Mouse (Mus musculus) heart, postnatal 36 days (tissue): ENCODE data around the gene Sema5b. TPM values are rescaled to one million over a fixed set of nuclear protein-coding genes. Genes with fewer than 3 reads are reported as not detected.

Experiments
- DNase-seq, 2 experiments: peaks; one replicate each; pipeline ENCODE4 v3.0.0; 2021 to 2022
- intact Hi-C: fragments of 180-260 bp; cut with DNase I; formaldehyde crosslinking; loops from one replicate; pipeline ENCODE4 v1.15.1; 2025
- total RNA-seq, 2 experiments: library from RNA; stranded (reverse); gene quantifications; 2 replicates each; pipeline ENCODE4 v1.2.3; 2021

The Sema5b gene
- total RNA-seq, 2 experiments from 2014 or later, result 0.83 to 1.7 TPM

DNA sequence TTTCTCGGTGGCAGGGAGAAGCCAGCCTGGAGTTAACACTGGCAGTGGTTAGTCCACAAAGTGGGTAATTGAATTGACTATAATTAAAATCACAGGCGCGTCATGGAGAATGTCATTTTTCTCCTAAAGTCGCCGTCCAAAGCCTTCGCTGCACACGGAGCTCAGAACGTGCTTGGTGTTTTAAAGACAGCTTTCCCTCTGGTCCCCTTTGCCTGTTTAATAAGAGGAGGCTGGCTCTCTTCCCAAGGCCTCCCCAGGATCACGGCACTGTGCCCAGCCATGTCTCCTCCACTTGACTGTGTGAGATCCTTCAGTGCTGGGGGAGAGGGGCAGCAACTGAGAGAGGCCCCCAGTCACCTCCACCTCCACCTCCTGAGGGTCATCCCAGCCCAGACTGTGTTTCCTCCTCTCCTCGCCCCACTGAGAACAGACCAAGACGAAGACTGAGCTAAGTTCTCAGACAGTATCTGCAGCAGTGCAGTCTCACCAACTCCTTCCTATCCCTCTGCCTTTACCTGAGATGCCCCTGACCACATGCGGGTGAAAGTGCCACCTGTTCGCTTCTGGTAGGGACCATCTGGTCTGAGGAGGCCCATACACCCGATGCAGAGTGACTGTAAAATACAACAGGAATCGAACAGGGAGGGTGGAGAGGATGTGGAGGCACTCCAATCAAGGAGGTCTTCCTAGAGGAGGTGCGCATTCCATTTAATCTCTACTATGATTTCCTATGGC, 84.5 kb downstream of the Sema5b start:
- DNase-seq, result no peak
- intact Hi-C loops, result loop anchor here (5.0 to 10.0 kb wide), 2 partner anchors 513 to 561 kb away; no protein-coding TSS in a partner anchor

- intact Hi-C loops, result loop anchor here (1.0 to 10.0 kb wide), 5 partner anchors 88 to 563 kb away; no protein-coding TSS in a partner anchor
Measured at GRCm38 (mm10) chr16:35627992-35628607, 87.2 kb downstream of the Sema5b start.

GRCm38 (mm10) chr16:35630470-35631183, 89.7 kb downstream of the Sema5b start:
- DNase-seq, result peak; percentile 43
- intact Hi-C loops, result no loop called here

More at GRCm38 (mm10) chr16:35627992-35628607, 87.2 kb downstream of the Sema5b start:
- peak; percentile 77 to 88 for DNase-seq

GRCm38 (mm10) chr16:35633058-35633457, 92.1 kb downstream of the Sema5b start:
- peak in 1 of 2 experiments; percentile 17 for DNase-seq
- intact Hi-C loops, result no loop called here

DNA sequence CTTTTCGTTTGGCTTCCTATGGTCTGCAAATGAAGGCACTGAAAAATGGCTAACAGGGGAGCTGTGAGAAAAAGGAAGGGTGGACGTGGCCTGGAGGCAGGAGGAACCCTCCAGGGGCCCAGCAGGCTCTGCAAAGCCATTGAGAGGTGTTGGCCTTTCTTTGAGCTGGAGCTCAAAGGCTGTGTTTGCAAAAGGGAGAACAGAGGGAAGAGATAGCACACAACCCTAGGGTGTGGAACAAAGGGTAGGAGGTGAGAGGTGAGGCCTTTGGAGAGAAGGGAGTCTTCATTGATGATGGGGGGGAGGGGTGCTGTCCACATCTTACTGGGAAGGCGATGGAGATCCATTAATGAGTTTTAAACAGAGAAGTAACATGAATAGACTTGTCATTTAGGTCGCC, 94.0 kb downstream of the Sema5b start:
- DNase-seq, result no peak
- intact Hi-C loops, result no loop called here

- intact Hi-C loops, result no loop called here
- no peak for DNase-seq
Measured at GRCm38 (mm10) chr16:35639505-35639904, 98.6 kb downstream of the Sema5b start.

DNA sequence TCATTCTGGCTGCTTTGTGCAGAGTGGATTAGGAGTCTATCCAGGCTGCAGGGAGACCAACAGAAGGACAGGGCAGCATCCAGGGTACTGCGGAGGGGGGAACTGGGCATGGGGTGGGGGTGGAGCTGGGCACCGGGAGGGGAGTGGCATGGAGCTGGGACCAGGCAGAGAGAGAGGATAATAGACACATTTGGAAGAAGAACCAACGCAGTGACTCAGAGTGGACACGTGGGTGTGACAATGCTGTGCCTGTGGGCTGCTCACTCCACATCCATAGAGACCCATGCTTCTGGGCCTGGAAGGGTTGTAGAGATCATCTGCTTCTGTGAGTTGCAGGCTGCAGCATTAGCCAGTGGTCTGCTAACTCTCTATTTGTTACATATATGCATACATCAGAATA, 107.9 kb downstream of the Sema5b start:
- intact Hi-C loops, result no loop called here
- DNase-seq, result no peak

DNA sequence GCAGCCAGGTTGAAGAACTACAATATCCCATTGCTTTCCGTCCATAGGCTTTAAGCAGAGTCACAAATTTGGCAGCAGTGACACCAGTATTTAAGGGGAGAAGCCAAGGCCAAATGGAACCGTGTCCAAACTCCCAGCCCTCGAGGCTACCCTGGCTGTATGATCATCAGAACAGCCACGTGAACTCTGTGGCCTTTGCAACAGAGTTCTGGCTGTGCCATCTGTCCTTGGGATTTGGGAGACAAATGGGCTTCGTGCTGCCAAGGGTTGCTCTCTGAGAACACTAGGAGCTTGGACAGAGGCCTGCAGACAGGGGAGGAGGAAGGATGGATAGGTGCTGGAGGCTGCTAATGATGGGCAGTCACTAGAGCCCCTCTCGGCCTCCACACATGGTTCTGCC, 111.3 kb downstream of the Sema5b start:
- intact Hi-C loops, result no loop called here
- DNase-seq, result peak; percentile 14 to 16

- no peak for DNase-seq
Measured at GRCm38 (mm10) chr16:35652706-35653105, 111.8 kb downstream of the Sema5b start.

GRCm38 (mm10) chr16:35653951-35654350, 113.0 kb downstream of the Sema5b start:
- intact Hi-C loops, result no loop called here
- DNase-seq, result no peak

More at GRCm38 (mm10) chr16:35652706-35653105, 111.8 kb downstream of the Sema5b start:
- intact Hi-C loops, result no loop called here

- intact Hi-C loops, result no loop called here
- no peak for DNase-seq
Measured at GRCm38 (mm10) chr16:35660222-35660621, 119.3 kb downstream of the Sema5b start.

- no peak for DNase-seq
- intact Hi-C loops, result no loop called here
Measured at GRCm38 (mm10) chr16:35663831-35664414, 123.0 kb downstream of the Sema5b start.

DNA sequence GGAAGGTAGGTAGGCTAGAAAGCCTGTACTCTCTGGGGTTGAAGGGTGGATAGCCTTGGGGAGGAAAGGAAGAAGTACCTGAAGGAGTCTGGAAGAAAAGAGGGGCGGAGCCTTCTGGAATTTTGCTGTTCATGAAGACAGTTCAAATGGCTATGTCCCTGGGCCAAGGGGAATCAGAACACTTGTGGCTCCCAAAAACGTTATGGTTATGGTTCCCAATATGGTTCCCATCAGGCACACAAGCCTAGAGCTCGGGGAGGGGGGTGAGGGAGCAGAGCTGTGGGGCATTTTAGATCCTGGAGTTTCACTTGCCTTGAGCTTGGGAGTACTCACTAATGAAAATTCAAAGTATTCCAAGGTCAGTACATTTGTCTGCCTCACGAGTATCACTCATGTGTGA, 123.9 kb downstream of the Sema5b start:
- no peak for DNase-seq
- intact Hi-C loops, result no loop called here

DNA sequence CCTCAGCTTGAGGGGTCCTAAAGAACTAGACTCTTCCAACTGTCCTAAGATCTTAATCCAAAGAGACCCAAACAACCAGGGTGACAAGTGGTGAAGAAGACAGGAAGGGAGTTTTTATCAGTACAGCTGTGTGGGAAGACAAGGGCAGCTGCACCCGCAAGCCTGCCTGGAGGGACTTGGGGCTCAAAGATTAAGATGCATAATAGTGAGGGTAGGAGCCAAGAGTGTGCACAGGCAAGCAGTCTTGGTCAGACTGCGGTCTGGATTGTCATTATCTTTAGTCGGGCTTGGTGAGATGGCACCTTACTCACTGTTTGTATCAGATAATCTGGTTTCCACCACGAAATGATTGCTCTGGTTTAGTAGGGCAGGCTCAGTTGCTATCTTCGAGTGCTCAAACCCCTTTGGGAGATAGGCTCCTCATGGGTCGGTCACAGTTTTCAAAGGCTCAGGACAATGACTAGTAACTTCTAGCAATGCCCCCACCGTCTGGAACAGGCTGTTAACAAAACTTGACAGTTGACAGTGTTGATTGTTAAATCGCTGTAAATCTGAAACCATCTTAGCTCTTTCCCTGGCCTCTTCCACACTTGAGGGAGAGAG, 136.7 kb downstream of the Sema5b start:
- DNase-seq, result no peak
- intact Hi-C loops, result no loop called here

- DNase-seq, result no peak
- intact Hi-C loops, result no loop called here
Measured at GRCm38 (mm10) chr16:35678476-35678875, 137.5 kb downstream of the Sema5b start.

GRCm38 (mm10) chr16:35681327-35682108, 140.6 kb downstream of the Sema5b start:
- intact Hi-C loops, result no loop called here
- DNase-seq, result peak; percentile 32 to 50

DNA sequence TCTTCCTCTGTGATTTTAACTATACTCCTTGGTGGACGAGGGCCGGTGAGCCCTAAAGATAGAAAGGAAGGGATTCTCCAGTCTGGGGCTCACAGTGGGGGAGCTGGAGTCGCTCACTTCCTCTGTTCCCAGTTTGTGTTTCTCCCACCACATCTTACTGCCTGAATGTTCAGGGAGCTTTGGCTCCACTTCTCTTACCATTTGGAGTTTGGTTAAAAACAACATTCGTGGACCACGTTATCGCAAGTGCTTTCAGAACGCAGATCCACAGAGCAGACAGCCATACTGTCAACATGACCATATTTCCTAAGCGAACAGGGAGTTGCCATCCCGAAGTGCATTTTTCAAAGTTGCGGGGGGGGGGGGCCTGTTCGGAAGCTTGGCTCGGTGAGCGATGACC, 144.1 kb downstream of the Sema5b start:
- DNase-seq, result no peak
- intact Hi-C loops, result no loop called here

GRCm38 (mm10) chr16:35686491-35686890, 145.5 kb downstream of the Sema5b start:
- intact Hi-C loops, result no loop called here
- no peak for DNase-seq

- no peak for DNase-seq
- intact Hi-C loops, result no loop called here
Measured at GRCm38 (mm10) chr16:35691606-35692005, 150.7 kb downstream of the Sema5b start.
